Mouse (Mus musculus) MEL (cell line): ENCODE results near the gene Zmynd10. TPM values are rescaled to one million over a fixed set of nuclear protein-coding genes. Genes with fewer than 3 reads are reported as not detected.

Source experiments
- DNase-seq: peaks from one replicate; pipeline ENCODE4 v3.0.0; 2011; ENCODE audit warnings: low read depth, low spot score
- H3K27ac ChIP-seq: 2 replicates; pipeline ENCODE4 v1.5.1; 2012; ENCODE audit warnings: low read depth, mild to moderate bottlenecking, control low read depth, low read length, moderate library complexity; ENCODE audit not compliant: control insufficient read depth
- H3K27me3 ChIP-seq, 2 experiments: fragments of 150-350 bp in 1 of 2; sonication (generic) in 1 of 2; 2 replicates each; pipeline ENCODE4 v1.6.1; 2012; ENCODE audit warnings: low read length in 2 of 2, mild to moderate bottlenecking in 2 of 2, improper control_type of control experiment in 1 of 2, moderate library complexity in 1 of 2; ENCODE audit not compliant: insufficient read depth in 2 of 2, control insufficient read depth in 1 of 2
- H3K36me3 ChIP-seq, 2 experiments: 2 replicates each; pipeline ENCODE4 v1.6.1; 2012 to 2014; ENCODE audit warnings: low read length in 2 of 2, improper control_type of control experiment in 1 of 2, inconsistent platforms in 1 of 2, mild to moderate bottlenecking in 1 of 2; ENCODE audit not compliant: insufficient read depth in 2 of 2, control insufficient read depth in 1 of 2
- H3K4me1 ChIP-seq, 2 experiments: fragments of 150-350 bp in 1 of 2; sonication (generic) in 1 of 2; 2 replicates each; pipeline ENCODE4 v1.6.1; 2012; ENCODE audit warnings: low read length in 2 of 2, improper control_type of control experiment in 1 of 2, mild to moderate bottlenecking in 1 of 2; ENCODE audit not compliant: insufficient read depth in 2 of 2, control insufficient read depth in 1 of 2
- H3K4me3 ChIP-seq, 2 experiments: fragments of 150-350 bp in 1 of 2; sonication (generic) in 1 of 2; 2 replicates each; pipeline ENCODE4 v1.5.1; 2012; ENCODE audit warnings: low read depth in 2 of 2, low read length in 2 of 2, mild to moderate bottlenecking in 2 of 2, moderate library complexity in 2 of 2, control low read depth in 1 of 2, improper control_type of control experiment in 1 of 2; ENCODE audit not compliant: control insufficient read depth in 1 of 2, insufficient read depth in 1 of 2
- H3K79me2 ChIP-seq: 2 replicates; pipeline ENCODE4 v1.6.1; 2012; ENCODE audit warnings: mild to moderate bottlenecking, low read length, moderate library complexity; ENCODE audit not compliant: control insufficient read depth, poor library complexity, insufficient read depth
- H3K9ac ChIP-seq: 2 replicates; pipeline ENCODE4 v1.6.1; 2012; ENCODE audit warnings: low read depth, mild to moderate bottlenecking, control low read depth, low read length, moderate library complexity; ENCODE audit not compliant: control insufficient read depth, poor library complexity, severe bottlenecking
- H3K9me3 ChIP-seq: fragments of 150-350 bp; sonication (generic); replicated peaks from 2 replicates; pipeline ENCODE4 v1.6.1; 2012; ENCODE audit warnings: mild to moderate bottlenecking, low read length, improper control_type of control experiment, moderate library complexity; ENCODE audit not compliant: insufficient read depth
- E2F4 ChIP-seq: IDR thresholded peaks from 2 replicates; pipeline ENCODE4 v1.6.1; 2011; ENCODE audit warnings: low read depth, low read length, improper control_type of control experiment, borderline replicate concordance
- ETS1 ChIP-seq: IDR thresholded peaks from 2 replicates; pipeline ENCODE4 v1.6.1; 2012; ENCODE audit warnings: low read depth, mild to moderate bottlenecking, inconsistent platforms, low read length, improper control_type of control experiment, moderate library complexity
- KAT2A ChIP-seq: conservative IDR thresholded peaks from 2 replicates; pipeline ENCODE4 v1.6.1; 2012; ENCODE audit warnings: low read depth, low read length, improper control_type of control experiment, inconsistent platforms
- MYC ChIP-seq: IDR thresholded peaks from 2 replicates; pipeline ENCODE4 v1.6.1; 2011; ENCODE audit warnings: low read depth, mild to moderate bottlenecking, low read length, improper control_type of control experiment, moderate library complexity
- POLR2A ChIP-seq, 2 experiments: IDR thresholded peaks; 2 replicates each; pipeline ENCODE4 v1.6.1; 2011 to 2012; ENCODE audit warnings: low read length in 2 of 2, mild to moderate bottlenecking in 2 of 2, control low read depth in 1 of 2, improper control_type of control experiment in 1 of 2, low read depth in 1 of 2, moderate library complexity in 1 of 2; ENCODE audit not compliant: control insufficient read depth in 1 of 2, insufficient read depth in 1 of 2, poor library complexity in 1 of 2
- POLR2AphosphoS2 ChIP-seq: IDR thresholded peaks from 2 replicates; pipeline ENCODE4 v1.6.1; 2011; ENCODE audit warnings: low read length, improper control_type of control experiment
- RCOR1 ChIP-seq: IDR thresholded peaks from 2 replicates; pipeline ENCODE4 v1.6.1; 2012; ENCODE audit warnings: low read depth, mild to moderate bottlenecking, inconsistent platforms, low read length, improper control_type of control experiment
- SIN3A ChIP-seq: IDR thresholded peaks from 2 replicates; pipeline ENCODE4 v1.6.1; 2012; ENCODE audit warnings: low read length, improper control_type of control experiment, inconsistent platforms
- TBP ChIP-seq: IDR thresholded peaks from 2 replicates; pipeline ENCODE4 v1.8.0; 2011; ENCODE audit warnings: low read depth, low read length, improper control_type of control experiment
- TCF12 ChIP-seq: IDR thresholded peaks from 2 replicates; pipeline ENCODE4 v1.6.1; 2014; ENCODE audit warnings: low read depth, mild to moderate bottlenecking, inconsistent platforms, low read length, improper control_type of control experiment, moderate library complexity
- USF2 ChIP-seq, 2 experiments: IDR thresholded peaks; 2 replicates each; pipeline ENCODE4 v1.6.1; 2011 to 2012; ENCODE audit warnings: improper control_type of control experiment in 2 of 2, low read length in 2 of 2, borderline replicate concordance in 1 of 2, inconsistent platforms in 1 of 2, low read depth in 1 of 2, mild to moderate bottlenecking in 1 of 2; ENCODE audit not compliant: insufficient read depth in 1 of 2
- ZMIZ1 ChIP-seq: IDR thresholded peaks from 2 replicates; pipeline ENCODE4 v1.6.1; 2012; ENCODE audit warnings: low read depth, mild to moderate bottlenecking, inconsistent platforms, low read length, improper control_type of control experiment, moderate library complexity
- ZNF384 ChIP-seq: IDR thresholded peaks from 2 replicates; pipeline ENCODE4 v1.6.1; 2012; ENCODE audit warnings: low read depth, mild to moderate bottlenecking, inconsistent platforms, low read length, improper control_type of control experiment
- polyA plus RNA-seq, 2 experiments: library from polyadenylated mRNA; stranded (reverse) in 1 of 2; unstranded in 1 of 2; fragments of >175 nt in 1 of 2; fragments of >200 nt in 1 of 2; gene quantifications; 2 replicates each; pipeline versions ENCODE4 v1.2.1 to v1.2.4; 2012; ENCODE audit warnings: low replicate concordance in 2 of 2, low read depth in 1 of 2; ENCODE audit not compliant: insufficient read length in 2 of 2, insufficient read depth in 1 of 2, missing spikeins in 1 of 2
- total RNA-seq: library from RNA; depleted of rRNA; stranded (reverse); fragments of 300-350 nt; gene quantifications from 2 replicates; pipeline ENCODE4 v1.2.3, GENCODE M21; 2012

The Zmynd10 gene
- total and polyA plus RNA-seq, 3 experiments, result 0.31 to 0.85 TPM; not detected in 1

GRCm38 (mm10) chr9:107594281-107595062 lies 47.4 kb downstream of the Zmynd10 start:
- TF ChIP-seq SIN3A (no peak), POLR2A (IDR thresholded peaks at IDR 0.05; ENCODE audit: control insufficient read depth in 1 of 2, insufficient read depth in 1 of 2, low read depth in 1 of 2, low read length in 2 of 2, poor library complexity in 1 of 2) (peak in 1 of 2 experiments; percentile 32; a peak in 1 of 4 replicates)
- H3K36me3 ChIP-seq, result peaks cover 5 to 12% of the 10 kb centered on the region in 2 experiments; a peak in 3 of 4 replicates
- DNase-seq, result no peak
- H3K9me3 ChIP-seq, result no peaks in the 10 kb centered on the region
- peaks cover 7 to 15% of the 10 kb centered on the region in 2 experiments; a peak in 3 of 4 replicates for H3K4me1 ChIP-seq
- no peak overlapping the region for H3K9ac ChIP-seq
- no peak overlapping the region for H3K4me3 ChIP-seq
- no peak overlapping the region for H3K27ac ChIP-seq
- H3K79me2 ChIP-seq, result peaks cover 16% of the 10 kb centered on the region
- no peaks in the 10 kb centered on the region for H3K27me3 ChIP-seq

DNA sequence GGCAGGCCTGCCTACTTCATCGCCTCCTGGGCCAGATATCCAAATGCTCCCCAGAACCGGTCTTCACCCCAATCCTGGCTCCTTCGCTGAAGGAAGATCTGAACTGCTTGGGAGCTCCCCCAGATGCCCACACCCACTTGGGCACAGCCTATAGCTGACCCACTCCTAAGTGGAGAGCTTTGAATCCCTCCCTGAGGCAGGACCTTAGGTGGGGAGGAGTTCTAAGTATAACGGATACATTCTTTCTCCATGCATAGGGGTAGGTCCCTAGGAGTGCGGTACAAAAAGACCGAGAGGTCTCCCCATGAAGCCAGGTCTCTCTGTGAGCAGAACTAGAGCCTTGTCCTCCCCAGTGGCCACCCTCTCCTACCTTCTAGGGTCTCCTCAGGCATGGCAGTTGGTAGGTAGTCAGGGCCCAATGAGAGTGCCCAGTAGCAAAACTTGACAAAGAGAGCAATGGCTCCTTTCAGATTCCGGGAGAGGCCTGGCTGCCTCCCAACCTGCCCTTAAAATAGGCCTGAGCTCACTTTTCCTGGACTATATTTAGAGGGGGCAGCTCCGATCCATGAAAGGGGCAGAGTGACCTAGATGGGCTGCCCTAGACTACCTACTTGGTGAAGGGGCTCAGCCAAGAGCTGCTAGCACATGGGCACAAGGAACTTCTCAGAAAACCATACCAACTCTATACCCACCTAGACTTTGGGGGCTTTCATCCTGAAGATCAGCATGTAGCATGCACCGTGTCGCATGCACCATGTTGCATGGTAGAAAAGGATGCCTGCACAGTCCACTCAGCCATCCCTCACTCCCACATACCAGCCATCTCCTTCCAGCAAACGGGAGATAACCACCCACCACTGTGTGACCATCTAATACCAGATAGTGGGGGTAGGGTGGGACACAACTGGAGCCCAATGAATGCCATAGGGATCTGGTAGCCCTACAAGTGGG lies 49.8 kb downstream of the Zmynd10 start:
- no peak for TF ChIP-seq ETS1
- peak; percentile 77 for TF ChIP-seq POLR2AphosphoS2
- TF ChIP-seq MYC, result 0 out of 2 replicates have a peak, but pooled peaks have one; percentile 29
- no peak for TF ChIP-seq USF2 (IDR thresholded peaks at IDR 0.05; ENCODE audit: borderline replicate concordance in 1 of 2, insufficient read depth in 1 of 2, low read depth in 1 of 2, low read length in 2 of 2)
- TF ChIP-seq POLR2A (IDR thresholded peaks at IDR 0.05; ENCODE audit: control insufficient read depth in 1 of 2, insufficient read depth in 1 of 2, low read depth in 1 of 2, low read length in 2 of 2, poor library complexity in 1 of 2), result peak in 1 of 2 experiments; percentile 50; a peak in 1 of 4 replicates
- no peak for TF ChIP-seq E2F4
- no peak for DNase-seq
- Histone ChIP-seq H3K79me2 (no peaks in the 10 kb centered on the region), H3K9ac (no peak overlapping the region), H3K4me1 (peaks cover 0 to 4% of the 10 kb centered on the region in 2 experiments; a peak in 1 of 4 replicates), H3K9me3 (no peaks in the 10 kb centered on the region), H3K4me3 (no peak overlapping the region), H3K36me3 (peaks cover 0 to 1% of the 10 kb centered on the region in 2 experiments; a peak in 1 of 4 replicates), H3K27me3 (no peaks in the 10 kb centered on the region), H3K27ac (no peak overlapping the region)

- no peak for DNase-seq
- Histone ChIP-seq H3K4me1 (peaks cover 0 to 15% of the 10 kb centered on the region in 2 experiments; a peak in 2 of 4 replicates), H3K27me3 (no peaks in the 10 kb centered on the region), H3K9me3 (no peaks in the 10 kb centered on the region), H3K79me2 (no peaks in the 10 kb centered on the region; the same call in 1 of the 2 replicates), H3K9ac (no peak overlapping the region)
- TF ChIP-seq ZMIZ1 (no peak), TCF12 (no peak), USF2 (IDR thresholded peaks at IDR 0.05; ENCODE audit: borderline replicate concordance in 1 of 2, insufficient read depth in 1 of 2, low read depth in 1 of 2, low read length in 2 of 2) (no peak), TBP (no peak), E2F4 (no peak), ZNF384 (no peak), RCOR1 (no peak), KAT2A (no peak)
- TF ChIP-seq, all 39 proteins: peak for 0
- Histone ChIP-seq H3K4me3 (no peak overlapping the region), H3K27ac (no peak overlapping the region), H3K36me3 (peaks cover 0 to 6% of the 10 kb centered on the region in 2 experiments; a peak in 3 of 4 replicates)
These were observed 51.3 kb downstream of the Zmynd10 start for GRCm38 (mm10) chr9:107598385-107598784.
